Mouse (Mus musculus) NIH3T3 (cell line): ENCODE measurements around the gene Tifab.
A peak's percentile ranks its signal among the peaks of the same experiment; 100 is the strongest.

Experiments used
- DNase-seq: peaks from one replicate; pipeline ENCODE4 v3.0.0-alpha.2; 2012; ENCODE audit warnings: low read depth

Tifab gene

DNA sequence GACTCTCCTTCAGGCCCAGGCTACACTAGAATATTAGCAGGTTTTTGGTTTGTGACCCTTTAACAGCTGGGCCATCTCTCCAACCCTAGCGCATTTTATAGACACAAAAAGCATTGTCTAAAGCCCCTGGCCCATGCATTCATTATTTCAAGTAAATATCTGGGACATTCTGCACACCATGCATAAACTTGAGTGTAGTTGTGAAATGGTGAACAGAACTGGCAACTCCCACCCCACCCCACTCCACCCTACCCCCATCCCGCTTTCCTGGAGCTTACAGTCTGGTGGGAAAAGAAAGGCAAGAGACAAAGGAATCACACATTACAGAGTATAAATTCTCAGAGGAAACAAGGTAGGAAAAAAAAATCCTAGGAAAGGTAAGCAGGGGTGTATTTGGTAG is 42.5 kb downstream of the Tifab start, which contains the start of gene H2afy:
Gene H2afy (minus strand): TSS at position 162 of the 400 bp plus-strand sequence.
- DNase-seq = no peak

DNA sequence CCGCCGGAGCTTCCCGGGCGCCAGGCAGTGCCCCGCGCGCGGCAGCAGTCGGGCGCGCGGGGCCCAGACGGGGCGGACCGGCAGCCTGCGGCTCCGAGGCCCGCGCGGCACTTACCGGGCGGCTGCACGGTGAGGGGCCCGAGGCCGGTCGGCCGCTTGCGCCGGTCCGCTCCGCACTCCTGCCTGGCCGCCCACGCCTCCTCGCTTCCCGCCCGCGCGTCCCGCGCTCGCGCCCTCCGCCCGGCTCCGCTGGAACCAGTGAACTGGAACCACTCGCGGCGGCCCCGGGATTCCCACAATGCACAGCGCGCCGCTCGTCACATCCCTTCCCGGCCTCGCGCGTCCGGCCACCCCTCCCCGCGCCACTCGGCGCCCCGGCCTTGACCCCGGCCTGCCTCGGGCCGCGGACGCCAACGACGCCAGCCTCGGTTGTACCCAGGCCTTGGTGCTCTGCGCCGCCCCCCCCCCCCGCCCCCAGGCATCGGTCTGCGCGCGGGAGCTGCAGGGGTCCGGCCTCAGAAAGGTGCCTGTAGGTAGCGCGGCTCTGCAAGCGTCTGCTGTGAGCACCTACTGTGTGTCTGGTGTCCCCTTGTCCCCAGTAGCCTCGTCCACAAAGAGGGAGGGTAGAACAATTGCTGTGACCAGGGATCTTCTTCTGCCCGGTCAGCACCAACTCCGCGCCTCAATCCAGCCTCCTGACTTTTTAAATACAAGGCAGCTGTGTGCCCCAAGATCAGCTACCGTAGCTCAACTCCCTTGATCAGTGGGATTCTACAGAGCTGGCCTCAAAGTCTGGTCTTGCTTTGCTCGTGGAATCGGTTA is 43.2 kb downstream of the Tifab start:
- peak; percentile 87 for DNase-seq

DNA sequence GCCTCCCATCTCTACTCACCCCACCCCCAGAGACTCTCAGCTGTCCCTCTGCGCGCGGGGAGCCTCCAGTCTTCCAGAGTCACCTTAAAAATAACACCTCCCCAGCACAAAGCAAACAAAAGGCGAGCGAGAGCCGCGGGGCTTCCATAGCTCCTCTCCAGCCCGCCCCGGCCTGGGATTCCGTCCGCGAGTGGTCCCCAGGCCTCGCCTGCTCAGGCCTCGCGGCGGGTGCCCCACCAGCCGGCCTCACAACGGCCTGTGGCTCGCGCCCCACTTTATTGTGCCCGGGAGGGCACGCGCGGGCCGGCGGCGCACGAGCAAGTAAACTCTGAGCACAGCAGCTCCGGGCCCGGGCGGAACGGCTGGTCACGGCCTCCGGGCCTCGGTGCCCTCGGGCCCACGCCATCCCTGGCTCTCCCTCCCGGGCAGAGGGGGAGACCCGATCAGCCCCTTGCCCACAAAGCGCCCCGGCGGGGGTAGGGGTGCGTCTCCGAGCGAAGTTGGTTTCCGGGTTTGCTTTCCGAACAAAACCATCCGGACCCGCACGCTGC is 44.0 kb downstream of the Tifab start:
- DNase-seq = peak; percentile 38

DNA sequence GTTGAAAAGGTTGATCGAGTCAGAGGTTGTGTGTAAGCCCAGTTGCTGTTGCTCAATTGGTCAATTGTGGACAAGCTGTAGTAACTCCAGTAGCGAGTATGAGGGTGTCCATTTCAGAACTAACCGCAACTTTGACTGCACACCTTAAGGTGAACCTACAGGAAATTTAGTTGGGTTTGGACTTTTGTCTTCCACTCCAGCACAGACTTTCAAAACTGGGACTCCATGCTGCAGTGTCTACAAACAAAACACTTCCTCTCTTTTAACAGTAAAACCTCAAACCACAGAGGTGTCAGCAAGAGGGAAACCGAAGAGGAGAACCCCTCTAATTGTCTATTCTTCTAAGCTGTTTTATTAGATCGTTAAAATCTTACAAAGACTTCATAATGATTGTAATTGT is 44.7 kb downstream of the Tifab start:
- peak; percentile 7 for DNase-seq

DNA sequence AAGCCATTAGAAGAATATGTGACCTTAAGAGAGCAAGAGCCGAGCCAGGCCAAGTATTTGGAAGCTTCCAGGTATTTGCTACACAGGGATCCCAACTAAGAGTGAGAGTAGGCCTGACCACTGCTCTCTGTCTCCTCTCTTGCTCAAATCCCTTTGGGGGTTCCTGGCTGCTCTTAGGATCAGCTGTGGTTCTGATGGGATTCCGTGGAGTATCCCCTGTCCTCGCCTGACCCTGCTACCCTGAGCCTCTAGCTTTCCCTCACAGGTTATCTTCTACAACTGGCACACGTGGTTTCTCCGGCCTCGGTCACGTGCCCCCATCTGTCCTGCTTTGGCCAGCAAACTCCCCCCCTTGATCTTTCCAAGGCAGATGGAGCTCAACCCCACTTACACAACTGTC is 45.7 kb downstream of the Tifab start:
- no peak for DNase-seq

GRCm38 (mm10) chr13:56132326-56132936 is 46.3 kb downstream of the Tifab start:
- no peak for DNase-seq

DNA sequence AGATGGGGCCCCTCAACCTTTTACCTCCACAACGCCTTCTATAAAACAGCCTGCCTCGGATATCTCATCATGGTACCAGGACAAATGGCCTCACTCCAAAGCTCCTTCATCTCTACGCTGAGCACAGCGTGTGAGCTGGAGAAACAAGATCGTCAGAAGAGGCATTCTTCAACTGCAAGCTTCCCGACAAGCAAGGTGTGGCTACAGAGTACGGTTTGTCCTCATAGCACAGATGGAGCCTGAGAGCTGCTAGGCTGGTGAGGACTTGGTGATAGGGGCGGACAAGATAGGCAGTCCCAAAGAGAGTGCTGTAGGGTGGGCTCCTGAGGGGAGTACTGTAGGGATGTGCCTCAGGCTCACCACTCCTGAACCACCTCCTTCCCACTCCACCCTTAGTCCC is 48.1 kb downstream of the Tifab start:
- no peak for DNase-seq

GRCm38 (mm10) chr13:56129578-56129977 is 49.1 kb downstream of the Tifab start:
- no peak for DNase-seq

GRCm38 (mm10) chr13:56129014-56129413 is 49.7 kb downstream of the Tifab start:
- no peak for DNase-seq

- DNase-seq = no peak
Measured at GRCm38 (mm10) chr13:56125632-56126031, 53.1 kb downstream of the Tifab start.
